Mouse (Mus musculus) c-Kit-positive CD71-negative TER-119-negative erythroid progenitor cells, embryonic 14.5 days (primary cell): ENCODE measurements around the gene Zfp606.

Experiments
- DNase-seq: peaks from one replicate; pipeline ENCODE4 v3.0.0-alpha.2; 2013; ENCODE audit warnings: low read depth

The Zfp606 gene

GRCm38 (mm10) chr7:12478158-12479008, at the start of gene Zfp606:
Gene Zfp606, plus strand, starts transcription at chr7:12478293.
- DNase-seq = peak; percentile 67

GRCm38 (mm10) chr7:12479009-12479346, 885 bp downstream of the Zfp606 start:
- no peak for DNase-seq

- DNase-seq = no peak
Observed at GRCm38 (mm10) chr7:12479525-12479924, 1.4 kb downstream of the Zfp606 start.

- no peak for DNase-seq
Observed at GRCm38 (mm10) chr7:12483771-12484170, 5.7 kb downstream of the Zfp606 start.

GRCm38 (mm10) chr7:12485956-12486355, 7.9 kb downstream of the Zfp606 start:
- DNase-seq = no peak

- no peak for DNase-seq
Observed at GRCm38 (mm10) chr7:12486691-12487090, 8.6 kb downstream of the Zfp606 start.

GRCm38 (mm10) chr7:12510913-12511312, 32.8 kb downstream of the Zfp606 start:
- no peak for DNase-seq

- no peak for DNase-seq
Observed at GRCm38 (mm10) chr7:12512217-12512616, 34.1 kb downstream of the Zfp606 start, which contains the start of gene 2900092C05Rik. Gene 2900092C05Rik, plus strand, starts transcription at chr7:12512517.
